Mouse (Mus musculus) erythroblast, embryonic 14.5 days (primary cell): ENCODE results near the gene Afg3l1. TPM values are rescaled to one million over a fixed set of nuclear protein-coding genes. Genes with fewer than 3 reads are reported as not detected.
"Not testable (repeated sequence)": the region's sequence is repeated elsewhere in the genome, so short reads cannot be mapped to it uniquely, and the experiment has no call there.

Experiments used
- H3K27me3 ChIP-seq: 2 replicates; pipeline ENCODE4 v1.6.1; 2012; ENCODE audit warnings: inconsistent platforms; ENCODE audit not compliant: control insufficient read depth
- H3K36me3 ChIP-seq: 2 replicates; pipeline ENCODE4 v1.6.1; 2012; ENCODE audit warnings: mild to moderate bottlenecking, inconsistent platforms; ENCODE audit not compliant: control insufficient read depth
- H3K4me1 ChIP-seq: 2 replicates; pipeline ENCODE4 v1.6.1; 2012; ENCODE audit warnings: inconsistent platforms; ENCODE audit not compliant: control insufficient read depth
- H3K4me3 ChIP-seq: replicated peaks from 2 replicates; pipeline ENCODE3; 2012; ENCODE audit warnings: moderate library complexity, mild to moderate bottlenecking, inconsistent platforms
- H3K9me3 ChIP-seq: 2 replicates; pipeline ENCODE4 v1.6.1; 2012; ENCODE audit warnings: low read length, inconsistent platforms, mixed read lengths; ENCODE audit not compliant: control insufficient read depth
- GATA1 ChIP-seq: IDR thresholded peaks from 2 replicates; pipeline ENCODE4 v1.6.1; 2012; ENCODE audit warnings: low read length, inconsistent platforms, mixed read lengths
- TAL1 ChIP-seq: IDR thresholded peaks from 3 replicates; pipeline ENCODE4 v1.6.1; 2012; ENCODE audit warnings: low read length, inconsistent platforms, mixed read lengths
- polyA plus RNA-seq: library from polyadenylated mRNA; stranded (reverse); fragments of >175 nt; gene quantifications from 2 replicates; pipeline ENCODE4 v1.2.3, GENCODE M21; 2012

Gene Afg3l1
- polyA plus RNA-seq, 1 experiment = 1.6 TPM

DNA sequence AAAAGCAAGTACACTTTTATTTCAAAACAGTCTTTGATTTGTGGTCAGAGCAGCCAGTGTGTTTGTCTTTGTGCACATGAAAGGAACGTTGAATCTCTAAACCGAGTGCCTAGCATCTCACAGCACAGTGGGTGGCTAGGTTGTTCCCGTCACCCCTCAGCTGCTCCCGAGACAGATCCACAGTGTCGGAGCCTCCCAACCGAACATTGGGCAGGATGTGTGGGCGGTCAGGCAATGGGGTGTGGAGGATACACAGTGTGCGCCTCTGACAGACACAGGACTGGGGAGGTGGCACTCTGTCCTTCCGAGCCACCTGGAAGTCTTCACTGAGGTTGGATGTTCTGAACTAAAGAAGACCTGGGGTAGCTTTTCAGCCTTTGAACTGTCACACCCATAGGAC lies 28.0 kb downstream of the Afg3l1 start:
- peaks cover 7% of the 10 kb centered on the region for H3K4me1 ChIP-seq
- peaks cover 78% of the 10 kb centered on the region for H3K36me3 ChIP-seq
- H3K4me3 ChIP-seq = no peak overlapping the region

DNA sequence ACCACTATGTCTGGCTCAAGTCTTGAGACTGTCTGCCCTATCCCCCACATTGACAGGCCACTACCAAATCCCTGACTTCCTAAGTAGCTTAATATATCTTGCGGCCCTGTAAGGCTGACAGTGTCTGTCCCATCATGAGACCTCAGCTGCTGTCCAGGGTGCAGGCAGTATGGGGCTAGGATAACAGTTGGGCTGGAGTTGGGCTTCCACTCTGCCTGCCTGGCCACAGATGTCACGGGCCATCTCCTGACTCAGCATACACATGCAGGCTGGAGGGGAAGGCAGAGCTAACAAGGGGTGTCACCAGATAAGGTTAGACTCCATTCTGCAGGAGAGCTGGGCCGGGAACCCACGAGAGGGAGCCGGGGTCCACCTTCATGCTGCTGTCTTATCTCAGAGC lies 29.4 kb downstream of the Afg3l1 start:
- no peak overlapping the region for H3K4me3 ChIP-seq

More for the DNA sequence above, 28.0 kb downstream of the Afg3l1 start:
- Histone ChIP-seq H3K27me3 (no peaks in the 10 kb centered on the region), H3K9me3 (peaks cover 10% of the 10 kb centered on the region)
- no peak for TF ChIP-seq TAL1
- no peak for TF ChIP-seq GATA1

DNA sequence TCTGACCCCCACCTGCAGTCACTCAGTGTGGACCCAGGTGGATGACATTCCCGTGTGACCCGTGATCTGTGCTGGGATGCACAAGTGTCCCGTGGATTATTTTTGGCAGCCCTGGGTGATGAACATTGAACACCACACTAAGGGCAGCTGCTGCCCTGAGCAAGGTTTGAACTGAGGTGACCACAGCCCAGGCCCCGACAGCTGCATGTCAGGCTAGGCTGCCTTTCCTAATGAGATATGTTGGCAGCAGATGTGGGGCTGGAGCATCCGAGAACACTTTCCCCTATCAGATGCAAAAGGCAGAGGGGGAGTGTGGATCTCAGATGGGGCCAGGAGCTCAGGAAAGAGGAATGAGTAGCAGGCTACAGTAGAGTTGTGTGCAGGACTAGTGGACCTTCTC lies 33.1 kb downstream of the Afg3l1 start:
- Histone ChIP-seq H3K4me3 (no peak overlapping the region), H3K9me3 (no peaks in the 10 kb centered on the region), H3K36me3 (peaks cover 27% of the 10 kb centered on the region), H3K27me3 (peaks cover 41% of the 10 kb centered on the region), H3K4me1 (peaks cover 13% of the 10 kb centered on the region)
- TF ChIP-seq GATA1 = no peak
- TF ChIP-seq TAL1 = no peak

More for the DNA sequence above, 29.4 kb downstream of the Afg3l1 start:
- Histone ChIP-seq H3K27me3 (peaks cover 4% of the 10 kb centered on the region), H3K36me3 (peaks cover 63% of the 10 kb centered on the region), H3K9me3 (peaks cover 10% of the 10 kb centered on the region), H3K4me1 (peaks cover 7% of the 10 kb centered on the region)
- TF ChIP-seq GATA1 (no peak), TAL1 (no peak)

DNA sequence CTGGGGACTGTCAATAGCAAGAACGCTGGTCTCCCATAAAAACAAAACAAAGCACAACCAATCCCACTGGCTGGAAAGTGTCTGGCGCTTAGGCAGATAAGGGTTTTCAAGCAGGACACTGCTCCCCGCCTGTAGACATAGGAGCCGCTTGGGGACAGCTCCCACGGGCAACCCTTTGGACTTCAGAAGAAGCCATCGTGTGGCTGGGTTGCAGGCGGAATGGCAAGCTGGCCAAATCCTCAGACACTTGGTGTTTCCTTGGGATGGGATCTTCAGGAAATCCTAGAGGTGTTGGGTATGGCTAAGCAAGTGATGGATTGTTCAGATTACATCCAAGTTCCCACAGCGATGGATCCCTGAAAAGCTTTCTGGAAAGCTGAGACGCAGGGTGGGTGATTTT lies 36.4 kb downstream of the Afg3l1 start:
- Histone ChIP-seq H3K4me3 (no peak overlapping the region), H3K4me1 (peaks cover 15% of the 10 kb centered on the region), H3K27me3 (peaks cover 62% of the 10 kb centered on the region), H3K36me3 (peaks cover 5% of the 10 kb centered on the region; the same call in 1 of the 2 replicates), H3K9me3 (no peaks in the 10 kb centered on the region)
- TF ChIP-seq TAL1 (no peak), GATA1 (no peak)

DNA sequence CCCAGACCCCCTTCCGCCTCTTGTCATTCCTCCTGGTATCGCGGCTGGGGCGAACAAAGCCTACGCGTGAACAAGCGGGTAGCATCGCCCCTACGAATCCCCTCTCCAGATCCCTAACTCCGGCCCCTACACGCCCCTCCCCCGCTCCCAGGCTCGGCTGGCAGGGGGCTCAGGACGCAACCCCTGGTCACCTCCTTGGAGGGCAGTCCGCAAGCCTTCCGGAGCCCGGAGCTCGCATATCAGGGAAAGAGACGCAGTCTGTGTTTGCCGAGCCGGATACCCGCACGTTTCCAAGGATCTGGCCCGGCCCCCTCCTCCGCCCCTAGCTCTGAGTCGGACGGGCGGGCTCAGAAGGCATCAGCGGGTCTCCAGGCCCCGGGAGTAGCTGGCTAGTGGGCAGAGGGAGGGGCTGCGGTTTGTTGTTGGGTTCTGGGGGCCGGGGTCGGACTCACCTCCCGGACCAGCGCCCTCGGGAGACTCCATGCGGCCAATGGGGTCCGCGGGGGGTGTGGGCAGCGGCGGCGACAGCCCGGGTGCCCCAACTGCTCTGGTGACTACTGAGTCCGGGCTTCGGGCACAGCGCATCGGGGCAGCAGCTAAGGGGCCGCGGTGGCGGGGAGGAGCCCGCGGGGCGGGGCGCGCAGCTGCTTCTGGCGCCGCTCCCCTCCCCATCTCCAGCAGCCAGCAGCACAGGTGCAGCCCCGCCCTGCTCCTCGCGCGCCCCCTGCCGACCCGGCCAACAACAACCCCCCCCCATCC lies 37.3 kb downstream of the Afg3l1 start, which contains the start of gene Dbndd1:
Gene Dbndd1 (minus strand): TSS at position 683 of the 759 bp plus-strand sequence.
- Histone ChIP-seq H3K4me1 (peaks cover 21% of the 10 kb centered on the region), H3K4me3 (peak within 1 kb of the TSS; percentile 24), H3K36me3 (peaks cover 1% of the 10 kb centered on the region; the same call in 1 of the 2 replicates), H3K9me3 (no peaks in the 10 kb centered on the region), H3K27me3 (peaks cover 62% of the 10 kb centered on the region)
- no peak for TF ChIP-seq GATA1
- TF ChIP-seq TAL1 = no peak

DNA sequence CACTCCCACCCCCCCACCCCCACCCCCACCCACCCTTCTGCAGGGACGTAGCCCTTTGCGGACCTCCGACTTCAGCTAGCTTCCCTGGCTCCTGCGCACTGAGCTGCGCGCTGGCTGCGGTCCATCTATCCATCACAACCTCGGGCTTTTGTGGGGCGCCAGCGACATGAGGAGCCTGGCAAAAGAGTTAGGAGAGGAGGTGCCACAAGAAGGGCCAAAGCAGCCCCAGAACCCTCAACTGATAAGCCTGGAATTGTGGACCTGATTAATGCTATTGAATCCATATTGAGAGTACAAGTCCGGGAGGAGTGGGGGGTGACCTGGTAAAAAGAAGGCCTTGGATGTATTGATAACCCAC lies 37.8 kb downstream of the Afg3l1 start:
- no peak overlapping the region for H3K4me3 ChIP-seq
- TF ChIP-seq TAL1 (no peak), GATA1 (no peak)
- H3K27me3 ChIP-seq = peaks cover 62% of the 10 kb centered on the region
- H3K9me3 ChIP-seq = no peaks in the 10 kb centered on the region
- H3K36me3 ChIP-seq = peaks cover 2% of the 10 kb centered on the region; the same call in 1 of the 2 replicates
- H3K4me1 ChIP-seq = peaks cover 23% of the 10 kb centered on the region

DNA sequence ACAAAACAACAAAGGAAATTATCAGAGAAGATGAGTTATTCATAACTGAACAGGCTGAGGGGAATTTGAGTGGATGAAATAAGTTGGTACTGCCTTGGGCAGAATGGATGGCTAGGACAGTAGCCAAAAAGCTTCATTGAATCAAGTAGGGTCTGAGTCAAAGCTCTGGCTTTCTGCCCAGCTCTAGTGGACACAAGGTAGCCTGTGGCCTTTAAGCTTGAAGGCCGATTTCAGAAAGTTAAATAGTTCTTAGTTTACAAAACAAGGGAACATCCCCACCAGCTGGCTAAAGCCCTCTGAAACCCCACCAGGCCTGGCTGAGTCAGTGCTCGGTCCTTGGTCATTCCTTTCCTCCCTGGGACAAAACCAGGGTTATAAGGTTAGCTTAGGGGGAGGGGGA lies 38.9 kb downstream of the Afg3l1 start:
- H3K4me3 ChIP-seq = no peak overlapping the region
- TF ChIP-seq GATA1 (no peak), TAL1 (no peak)
- H3K27me3 ChIP-seq = peaks cover 61% of the 10 kb centered on the region
- H3K36me3 ChIP-seq = peaks cover 3% of the 10 kb centered on the region; the same call in 1 of the 2 replicates
- H3K4me1 ChIP-seq = peaks cover 23% of the 10 kb centered on the region
- H3K9me3 ChIP-seq = no peaks in the 10 kb centered on the region

DNA sequence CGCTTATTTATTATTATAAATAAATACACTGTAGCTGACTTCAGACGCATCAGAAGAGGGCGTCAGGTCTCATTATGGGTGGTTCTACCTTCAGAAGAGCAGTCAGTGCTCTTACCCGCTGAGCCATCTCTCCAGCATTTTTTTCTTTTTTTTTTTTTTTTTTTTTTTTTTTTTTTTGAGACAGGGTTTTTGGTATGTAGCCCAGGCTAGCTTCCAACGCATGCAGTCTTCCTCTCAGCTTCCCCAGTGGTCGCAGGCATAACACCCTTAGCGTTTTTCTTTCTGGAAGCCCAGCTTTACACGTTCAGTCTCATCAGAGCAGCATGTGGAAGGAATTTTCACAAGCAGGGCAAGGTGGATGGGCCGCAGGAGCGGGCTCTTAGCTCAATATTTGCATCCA lies 40.5 kb downstream of the Afg3l1 start:
- TF ChIP-seq TAL1 = no peak
- no peak for TF ChIP-seq GATA1
- H3K27me3 ChIP-seq = peaks cover 47% of the 10 kb centered on the region
- H3K36me3 ChIP-seq = peaks cover 5% of the 10 kb centered on the region
- H3K9me3 ChIP-seq = no peaks in the 10 kb centered on the region
- peaks cover 24% of the 10 kb centered on the region for H3K4me1 ChIP-seq
- no peak overlapping the region for H3K4me3 ChIP-seq

DNA sequence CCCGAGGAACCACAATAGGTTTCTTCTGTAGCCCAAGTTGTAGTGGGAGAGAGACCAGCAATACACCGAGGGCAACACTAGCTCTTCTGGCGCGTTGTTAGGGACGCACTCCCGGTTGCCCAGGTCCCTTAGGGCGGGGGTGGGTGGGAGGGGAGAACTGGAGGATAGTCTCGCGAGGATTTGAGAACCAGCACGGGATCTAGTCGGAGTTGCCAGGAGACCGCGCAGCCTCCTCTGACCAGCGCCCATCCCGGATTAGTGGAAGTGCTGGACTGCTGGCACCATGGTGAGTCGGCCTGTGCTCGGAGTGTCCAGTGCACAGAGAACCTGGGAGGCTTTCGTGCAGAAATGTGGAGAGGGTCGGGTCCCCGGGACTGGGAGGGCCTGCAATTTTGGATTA lies 41.0 kb downstream of the Afg3l1 start, which contains the start of gene Gas8:
Gene Gas8 (plus strand): TSS at position 168 of the 400 bp plus-strand sequence.
- H3K4me1 ChIP-seq = peaks cover 26% of the 10 kb centered on the region
- H3K9me3 ChIP-seq = no peaks in the 10 kb centered on the region
- TF ChIP-seq GATA1 = no peak
- TF ChIP-seq TAL1 = no peak
- H3K27me3 ChIP-seq = peaks cover 42% of the 10 kb centered on the region
- peak within 1 kb of the TSS; percentile 60 for H3K4me3 ChIP-seq
- H3K36me3 ChIP-seq = peaks cover 8% of the 10 kb centered on the region

DNA sequence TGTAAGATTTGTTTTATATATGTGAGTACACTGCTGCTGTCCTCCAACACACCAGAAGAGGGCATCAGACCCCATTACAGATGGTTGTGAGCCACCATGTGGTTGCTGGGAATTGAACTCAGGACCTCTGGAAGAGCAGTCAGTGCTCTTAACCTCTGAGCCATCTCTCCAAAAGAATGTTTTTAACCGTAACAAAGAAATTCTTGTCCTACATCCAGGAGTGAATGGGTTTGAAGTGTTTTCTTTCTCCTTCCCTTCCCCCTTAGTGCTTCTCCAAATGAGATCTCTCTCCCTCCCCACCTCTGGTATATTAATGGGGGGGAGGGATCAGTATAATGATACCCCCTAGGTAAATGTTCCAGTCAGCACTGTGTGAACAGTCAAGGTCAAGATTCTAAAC lies 42.3 kb downstream of the Afg3l1 start:
- Histone ChIP-seq H3K4me1 (peaks cover 21% of the 10 kb centered on the region), H3K27me3 (peaks cover 29% of the 10 kb centered on the region), H3K36me3 (peaks cover 11% of the 10 kb centered on the region)
- not testable (repeated sequence) for H3K4me3 ChIP-seq, H3K9me3 ChIP-seq
